Mouse (Mus musculus) kidney, adult 2 months (tissue): ENCODE results near the gene Ctsc. TPM values are rescaled to one million over a fixed set of nuclear protein-coding genes. Genes with fewer than 3 reads are reported as not detected.

Source experiments
- DNase-seq: peaks from one replicate; pipeline ENCODE4 v3.0.0; 2021
- H3K27ac ChIP-seq: fragments of 200-500 bp; 2 replicates; pipeline ENCODE4 v1.5.1; 2012; ENCODE audit warnings: low read depth, low read length, control low read depth, inconsistent platforms; ENCODE audit not compliant: insufficient read depth
- H3K27me3 ChIP-seq: fragments of 200-500 bp; replicated peaks from 2 replicates; pipeline ENCODE4 v1.6.1; 2012; ENCODE audit warnings: mild to moderate bottlenecking, moderate library complexity, low read length, inconsistent platforms; ENCODE audit not compliant: control insufficient read depth, insufficient read depth
- H3K36me3 ChIP-seq: fragments of 200-500 bp; 2 replicates; pipeline ENCODE4 v1.6.1; 2012; ENCODE audit warnings: mild to moderate bottlenecking, moderate library complexity, low read length, inconsistent platforms; ENCODE audit not compliant: control insufficient read depth, insufficient read depth
- H3K4me1 ChIP-seq: fragments of 200-500 bp; 2 replicates; pipeline ENCODE4 v1.6.1; 2011; ENCODE audit warnings: low read length; ENCODE audit not compliant: control insufficient read depth, insufficient read depth
- H3K4me3 ChIP-seq: fragments of 200-500 bp; 2 replicates; pipeline ENCODE4 v1.5.1; 2011; ENCODE audit warnings: mild to moderate bottlenecking, low read depth, low read length, control low read depth; ENCODE audit not compliant: insufficient read depth
- CTCF ChIP-seq: fragments of 200-500 bp; conservative IDR thresholded peaks from 2 replicates; pipeline ENCODE4 v1.5.1; 2011; ENCODE audit warnings: low read depth, mild to moderate bottlenecking, control low read depth, low read length, moderate library complexity, mixed read lengths; ENCODE audit not compliant: insufficient read depth, insufficient read length
- POLR2A ChIP-seq: fragments of 200-500 bp; IDR thresholded peaks from one replicate; pipeline ENCODE4 v1.6.1; 2011; ENCODE audit warnings: low read depth, low read length, control low read depth
- WGBS: fragments of 180-500 bp; shearing (Covaris S2); methylation state at CpG from one replicate; pipeline ENCODE4 v1.1.7; 2018; 5-methylcytosine and 5-hydroxymethylcytosine counted together
- polyA plus RNA-seq: library from polyadenylated mRNA; depleted of rRNA; stranded (reverse); fragments of >200 nt; gene quantifications from 2 replicates; pipeline ENCODE4 v1.2.3, GENCODE M21; 2012

Gene Ctsc
- polyA plus RNA-seq, 1 experiment: 13.9 TPM

GRCm38 (mm10) chr7:88251535-88251934, 26.4 kb upstream of the Ctsc start:
- no peaks in the 10 kb centered on the region for H3K4me1 ChIP-seq
- no peak for DNase-seq
- H3K36me3 ChIP-seq: no peaks in the 10 kb centered on the region
- H3K27me3 ChIP-seq: no peaks in the 10 kb centered on the region
- no peak overlapping the region for H3K4me3 ChIP-seq
- WGBS: 53% methylated on average over 1 of the region's 1 CpGs
- H3K27ac ChIP-seq: no peak overlapping the region
- no peak for TF ChIP-seq POLR2A
- TF ChIP-seq CTCF: no peak

GRCm38 (mm10) chr7:88252129-88252528, 25.8 kb upstream of the Ctsc start:
- no peak overlapping the region for H3K4me3 ChIP-seq
- DNase-seq: no peak
- H3K27ac ChIP-seq: no peak overlapping the region
- H3K36me3 ChIP-seq: no peaks in the 10 kb centered on the region
- TF ChIP-seq POLR2A (no peak), CTCF (no peak)
- H3K4me1 ChIP-seq: no peaks in the 10 kb centered on the region
- no peaks in the 10 kb centered on the region for H3K27me3 ChIP-seq

GRCm38 (mm10) chr7:88254884-88255283, 23.0 kb upstream of the Ctsc start:
- TF ChIP-seq POLR2A (no peak), CTCF (no peak)
- DNase-seq: no peak

GRCm38 (mm10) chr7:88259155-88259925, 18.5 kb upstream of the Ctsc start:
- WGBS: 71% methylated on average over 7 of the region's 7 CpGs
- no peak for TF ChIP-seq POLR2A
- TF ChIP-seq CTCF: no peak

More at GRCm38 (mm10) chr7:88254884-88255283, 23.0 kb upstream of the Ctsc start:
- no peaks in the 10 kb centered on the region for H3K36me3 ChIP-seq
- no peaks in the 10 kb centered on the region for H3K27me3 ChIP-seq
- no peak overlapping the region for H3K27ac ChIP-seq
- no peak overlapping the region for H3K4me3 ChIP-seq
- no peaks in the 10 kb centered on the region for H3K4me1 ChIP-seq

GRCm38 (mm10) chr7:88261799-88262198, 16.1 kb upstream of the Ctsc start:
- no peaks in the 10 kb centered on the region for H3K36me3 ChIP-seq
- 40% methylated on average over 4 of the region's 4 CpGs for WGBS

More at GRCm38 (mm10) chr7:88259155-88259925, 18.5 kb upstream of the Ctsc start:
- Histone ChIP-seq H3K27ac (no peak overlapping the region), H3K4me1 (no peaks in the 10 kb centered on the region), H3K27me3 (no peaks in the 10 kb centered on the region), H3K36me3 (no peaks in the 10 kb centered on the region), H3K4me3 (no peak overlapping the region)
- no peak for DNase-seq

GRCm38 (mm10) chr7:88264861-88265260, 13.0 kb upstream of the Ctsc start:
- Histone ChIP-seq H3K36me3 (no peaks in the 10 kb centered on the region), H3K27me3 (no peaks in the 10 kb centered on the region), H3K4me1 (no peaks in the 10 kb centered on the region; the same call in 1 of the 2 replicates), H3K27ac (no peak overlapping the region), H3K4me3 (no peak overlapping the region)
- TF ChIP-seq POLR2A: no peak
- peak; percentile 54 for DNase-seq
- WGBS: 56% methylated on average over 5 of the region's 5 CpGs

More at GRCm38 (mm10) chr7:88261799-88262198, 16.1 kb upstream of the Ctsc start:
- no peak overlapping the region for H3K4me3 ChIP-seq
- peak overlapping the region; percentile 31; the same call in 1 of the 2 replicates for H3K27ac ChIP-seq
- H3K27me3 ChIP-seq: no peaks in the 10 kb centered on the region
- no peak for TF ChIP-seq CTCF
- TF ChIP-seq POLR2A: no peak
- DNase-seq: peak; percentile 47
- H3K4me1 ChIP-seq: no peaks in the 10 kb centered on the region; the same call in 1 of the 2 replicates

GRCm38 (mm10) chr7:88269913-88270312, 8.0 kb upstream of the Ctsc start:
- no peaks in the 10 kb centered on the region for H3K27me3 ChIP-seq
- H3K27ac ChIP-seq: no peak overlapping the region
- H3K4me3 ChIP-seq: no peak overlapping the region
- no peak for DNase-seq
- TF ChIP-seq CTCF: no peak
- TF ChIP-seq POLR2A: no peak
- 52% methylated on average over 1 of the region's 1 CpGs for WGBS
- no peaks in the 10 kb centered on the region for H3K36me3 ChIP-seq
- peaks cover 4% of the 10 kb centered on the region; the same call in 1 of the 2 replicates for H3K4me1 ChIP-seq
